Mouse (Mus musculus): ENCODE results near the gene Als2cl. TPM values are rescaled to one million over a fixed set of nuclear protein-coding genes. Genes with fewer than 3 reads are reported as not detected.
A peak's percentile ranks its signal among the peaks of the same experiment; 100 is the strongest.

Als2cl gene
- polyA plus RNA-seq (2015; fragmentation: Nextera tagmentation; extraction: Ambion mirVana): 0.65 and 1.1 TPM in 2 replicates

- Histone ChIP-seq H3K9ac (replicated peaks; ENCODE audit: low read depth, low read length) (peak within 1 kb of the TSS; percentile 45), H3K27ac (ENCODE audit: low read length) (no peak within 1 kb of the TSS), H3K9me3 (ENCODE audit: control insufficient read depth, low read length) (no peaks in the 10 kb centered on the region), H3K4me3 (replicated peaks; ENCODE audit: low read length) (peak within 1 kb of the TSS; percentile 55), H3K4me2 (ENCODE audit: low read length) (peak within 1 kb of the TSS; percentile 87), H3K36me3 (ENCODE audit: control insufficient read depth, insufficient read depth) (no peaks in the 10 kb centered on the region), H3K27me3 (replicated peaks; ENCODE audit: control insufficient read depth, insufficient read depth, low read length) (peaks cover 26% of the 10 kb centered on the region), H3K4me1 (replicated peaks; ENCODE audit: control insufficient read depth, insufficient read depth, low read length) (peaks cover 23% of the 10 kb centered on the region)
- 12% methylated on average over 12 of the region's 12 CpGs for WGBS
- ATAC-seq: no peak
Measured at GRCm38 (mm10) chr9:110879191-110879920, at the start of gene Als2cl. Gene Als2cl (plus strand): TSS chr9:110879870.

- Histone ChIP-seq H3K4me2 (ENCODE audit: low read length) (no peak overlapping the region), H3K4me3 (replicated peaks; ENCODE audit: low read length) (no peak overlapping the region), H3K36me3 (ENCODE audit: control insufficient read depth, insufficient read depth) (no peaks in the 10 kb centered on the region), H3K4me1 (replicated peaks; ENCODE audit: control insufficient read depth, insufficient read depth, low read length) (no peaks in the 10 kb centered on the region), H3K27me3 (replicated peaks; ENCODE audit: control insufficient read depth, insufficient read depth, low read length) (no peaks in the 10 kb centered on the region), H3K9me3 (ENCODE audit: control insufficient read depth, low read length) (no peaks in the 10 kb centered on the region), H3K27ac (ENCODE audit: low read length) (no peak overlapping the region), H3K9ac (replicated peaks; ENCODE audit: low read depth, low read length) (no peak overlapping the region)
- WGBS: 69% methylated on average over 5 of the region's 5 CpGs
- no peak for ATAC-seq
Measured at GRCm38 (mm10) chr9:110833021-110833420, 46.6 kb upstream of the Als2cl start.

GRCm38 (mm10) chr9:110834411-110834810, 45.3 kb upstream of the Als2cl start, which contains the start of gene Prss45:
Gene Prss45 (plus strand): TSS chr9:110834588.
- no peak within 1 kb of the TSS for H3K9ac ChIP-seq (replicated peaks; ENCODE audit: low read depth, low read length)
- 79% methylated on average over 19 of the region's 19 CpGs for whole genome bisulfite sequencing

GRCm38 (mm10) chr9:110834961-110835360, 44.7 kb upstream of the Als2cl start:
- Histone ChIP-seq H3K4me2 (ENCODE audit: low read length) (no peak overlapping the region), H3K9me3 (ENCODE audit: control insufficient read depth, low read length) (no peaks in the 10 kb centered on the region), H3K9ac (replicated peaks; ENCODE audit: low read depth, low read length) (no peak overlapping the region), H3K27ac (ENCODE audit: low read length) (no peak overlapping the region), H3K27me3 (replicated peaks; ENCODE audit: control insufficient read depth, insufficient read depth, low read length) (no peaks in the 10 kb centered on the region), H3K36me3 (ENCODE audit: control insufficient read depth, insufficient read depth) (no peaks in the 10 kb centered on the region), H3K4me1 (replicated peaks; ENCODE audit: control insufficient read depth, insufficient read depth, low read length) (no peaks in the 10 kb centered on the region), H3K4me3 (replicated peaks; ENCODE audit: low read length) (no peak overlapping the region)
- no peak for ATAC-seq
- 40% methylated on average over 10 of the region's 10 CpGs for WGBS

More at GRCm38 (mm10) chr9:110834411-110834810, 45.3 kb upstream of the Als2cl start, which contains the start of gene Prss45:
- Histone ChIP-seq H3K4me2 (ENCODE audit: low read length) (no peak within 1 kb of the TSS), H3K9me3 (ENCODE audit: control insufficient read depth, low read length) (no peaks in the 10 kb centered on the region), H3K4me1 (replicated peaks; ENCODE audit: control insufficient read depth, insufficient read depth, low read length) (no peaks in the 10 kb centered on the region), H3K4me3 (replicated peaks; ENCODE audit: low read length) (no peak within 1 kb of the TSS), H3K27ac (ENCODE audit: low read length) (no peak within 1 kb of the TSS), H3K27me3 (replicated peaks; ENCODE audit: control insufficient read depth, insufficient read depth, low read length) (no peaks in the 10 kb centered on the region), H3K36me3 (ENCODE audit: control insufficient read depth, insufficient read depth) (no peaks in the 10 kb centered on the region)
- ATAC-seq: no peak

- H3K27me3 ChIP-seq (replicated peaks; ENCODE audit: control insufficient read depth, insufficient read depth, low read length): no peaks in the 10 kb centered on the region
- 53% methylated on average over 2 of the region's 2 CpGs for WGBS
Measured at GRCm38 (mm10) chr9:110836112-110836511, 43.6 kb upstream of the Als2cl start.

GRCm38 (mm10) chr9:110840905-110841304, 38.8 kb upstream of the Als2cl start:
- Histone ChIP-seq H3K36me3 (ENCODE audit: control insufficient read depth, insufficient read depth) (no peaks in the 10 kb centered on the region), H3K27me3 (replicated peaks; ENCODE audit: control insufficient read depth, insufficient read depth, low read length) (no peaks in the 10 kb centered on the region), H3K4me3 (replicated peaks; ENCODE audit: low read length) (no peak overlapping the region), H3K4me2 (ENCODE audit: low read length) (no peak overlapping the region), H3K27ac (ENCODE audit: low read length) (no peak overlapping the region), H3K9me3 (ENCODE audit: control insufficient read depth, low read length) (no peaks in the 10 kb centered on the region), H3K9ac (replicated peaks; ENCODE audit: low read depth, low read length) (no peak overlapping the region), H3K4me1 (replicated peaks; ENCODE audit: control insufficient read depth, insufficient read depth, low read length) (no peaks in the 10 kb centered on the region)
- 88% methylated on average over 6 of the region's 6 CpGs for WGBS
- ATAC-seq: no peak

More at GRCm38 (mm10) chr9:110836112-110836511, 43.6 kb upstream of the Als2cl start:
- Histone ChIP-seq H3K27ac (ENCODE audit: low read length) (no peak overlapping the region), H3K4me3 (replicated peaks; ENCODE audit: low read length) (no peak overlapping the region), H3K36me3 (ENCODE audit: control insufficient read depth, insufficient read depth) (no peaks in the 10 kb centered on the region), H3K9ac (replicated peaks; ENCODE audit: low read depth, low read length) (no peak overlapping the region), H3K9me3 (ENCODE audit: control insufficient read depth, low read length) (no peaks in the 10 kb centered on the region), H3K4me2 (ENCODE audit: low read length) (no peak overlapping the region), H3K4me1 (replicated peaks; ENCODE audit: control insufficient read depth, insufficient read depth, low read length) (no peaks in the 10 kb centered on the region)
- ATAC-seq: no peak

GRCm38 (mm10) chr9:110841438-110841837, 38.2 kb upstream of the Als2cl start:
- ATAC-seq: no peak
- Histone ChIP-seq H3K4me3 (replicated peaks; ENCODE audit: low read length) (no peak overlapping the region), H3K36me3 (ENCODE audit: control insufficient read depth, insufficient read depth) (no peaks in the 10 kb centered on the region), H3K27me3 (replicated peaks; ENCODE audit: control insufficient read depth, insufficient read depth, low read length) (no peaks in the 10 kb centered on the region), H3K9me3 (ENCODE audit: control insufficient read depth, low read length) (no peaks in the 10 kb centered on the region), H3K27ac (ENCODE audit: low read length) (no peak overlapping the region), H3K4me1 (replicated peaks; ENCODE audit: control insufficient read depth, insufficient read depth, low read length) (no peaks in the 10 kb centered on the region), H3K4me2 (ENCODE audit: low read length) (no peak overlapping the region), H3K9ac (replicated peaks; ENCODE audit: low read depth, low read length) (no peak overlapping the region)
- WGBS: 88% methylated on average over 2 of the region's 2 CpGs

- Histone ChIP-seq H3K9ac (replicated peaks; ENCODE audit: low read depth, low read length) (no peak within 1 kb of the TSS), H3K36me3 (ENCODE audit: control insufficient read depth, insufficient read depth) (no peaks in the 10 kb centered on the region), H3K4me3 (replicated peaks; ENCODE audit: low read length) (no peak within 1 kb of the TSS), H3K4me1 (replicated peaks; ENCODE audit: control insufficient read depth, insufficient read depth, low read length) (no peaks in the 10 kb centered on the region), H3K9me3 (ENCODE audit: control insufficient read depth, low read length) (no peaks in the 10 kb centered on the region), H3K27ac (ENCODE audit: low read length) (no peak within 1 kb of the TSS), H3K4me2 (ENCODE audit: low read length) (no peak within 1 kb of the TSS), H3K27me3 (replicated peaks; ENCODE audit: control insufficient read depth, insufficient read depth, low read length) (no peaks in the 10 kb centered on the region)
- no peak for ATAC-seq
- WGBS: 92% methylated on average over 10 of the region's 10 CpGs
Measured at GRCm38 (mm10) chr9:110844206-110844605, 35.5 kb upstream of the Als2cl start, which contains the start of gene Prss46. Gene Prss46 (plus strand): TSS chr9:110844506.

GRCm38 (mm10) chr9:110849162-110849561, 30.5 kb upstream of the Als2cl start:
- Histone ChIP-seq H3K27ac (ENCODE audit: low read length) (no peak overlapping the region), H3K4me3 (replicated peaks; ENCODE audit: low read length) (no peak overlapping the region), H3K4me1 (replicated peaks; ENCODE audit: control insufficient read depth, insufficient read depth, low read length) (no peaks in the 10 kb centered on the region), H3K27me3 (replicated peaks; ENCODE audit: control insufficient read depth, insufficient read depth, low read length) (no peaks in the 10 kb centered on the region), H3K4me2 (ENCODE audit: low read length) (no peak overlapping the region), H3K9ac (replicated peaks; ENCODE audit: low read depth, low read length) (no peak overlapping the region), H3K9me3 (ENCODE audit: control insufficient read depth, low read length) (no peaks in the 10 kb centered on the region), H3K36me3 (ENCODE audit: control insufficient read depth, insufficient read depth) (no peaks in the 10 kb centered on the region)
- 78% methylated on average over 7 of the region's 7 CpGs for WGBS
- ATAC-seq: no peak
